Mouse (Mus musculus) midbrain, embryonic 12.5 days (tissue): ENCODE results near the gene Vmn2r20. TPM values are rescaled to one million over a fixed set of nuclear protein-coding genes. Genes with fewer than 3 reads are reported as not detected.
"Not testable (repeated sequence)": the region's sequence is repeated elsewhere in the genome, so short reads cannot be mapped to it uniquely, and the experiment has no call there.

Experiments
- ATAC-seq: fragments of 200-750 bp; cut with Nextera tagmentation; 2 replicates; pipeline ENCODE4 v1.8.0; 2017; ENCODE audit warnings: low read depth, moderate TSS enrichment, moderate library complexity; ENCODE audit not compliant: low FRiP score
- H3K27ac ChIP-seq: fragments of 300-500 bp; sonication (generic); replicated peaks from 2 replicates; pipeline ENCODE4 v1.5.1; 2016; ENCODE audit warnings: mild to moderate bottlenecking
- H3K27me3 ChIP-seq: fragments of 300-500 bp; sonication (generic); 2 replicates; pipeline ENCODE4 v1.6.1; 2016; ENCODE audit warnings: mild to moderate bottlenecking
- H3K36me3 ChIP-seq: fragments of 300-500 bp; sonication (generic); 2 replicates; pipeline ENCODE4 v1.6.1; 2016
- H3K4me1 ChIP-seq: fragments of 300-500 bp; sonication (generic); 2 replicates; pipeline ENCODE4 v1.6.1; 2016
- H3K4me2 ChIP-seq: fragments of 300-500 bp; sonication (generic); replicated peaks from 2 replicates; pipeline ENCODE4 v1.6.1; 2016; ENCODE audit warnings: mild to moderate bottlenecking, moderate library complexity
- H3K4me3 ChIP-seq: fragments of 300-500 bp; sonication (generic); 2 replicates; pipeline ENCODE4 v1.5.1; 2016; ENCODE audit warnings: mild to moderate bottlenecking
- H3K9ac ChIP-seq: fragments of 300-500 bp; sonication (generic); replicated peaks from 2 replicates; pipeline ENCODE4 v1.6.1; 2016; ENCODE audit warnings: mild to moderate bottlenecking, moderate library complexity
- H3K9me3 ChIP-seq: fragments of 300-500 bp; sonication (generic); 2 replicates; pipeline ENCODE4 v1.6.1; 2016; ENCODE audit warnings: mild to moderate bottlenecking
- WGBS: fragments of 180-500 bp; shearing (Covaris S2); methylation state at CpG from one replicate; pipeline ENCODE4 v1.1.7; 2016; 5-methylcytosine and 5-hydroxymethylcytosine counted together
- polyA plus RNA-seq: library from polyadenylated mRNA; unstranded; fragments of >200 nt; fragmentation: Nextera tagmentation; extraction: Ambion mirVana; gene quantifications from 2 replicates; pipeline ENCODE4 v1.2.1, GENCODE M21; 2016

Vmn2r20 gene
- polyA plus RNA-seq, result not detected in 2 replicates

GRCm38 (mm10) chr6:123418016-123418415 lies at the start of gene Vmn2r20:
TSS of gene Vmn2r20 (minus strand) at chr6:123418116.
- not testable (repeated sequence) for H3K9me3 ChIP-seq, H3K9ac ChIP-seq, H3K4me1 ChIP-seq, ATAC-seq, H3K27me3 ChIP-seq, H3K4me3 ChIP-seq, H3K27ac ChIP-seq, H3K4me2 ChIP-seq, H3K36me3 ChIP-seq
- WGBS, result no CpG with 5 or more reads among the region's 4 CpGs

DNA sequence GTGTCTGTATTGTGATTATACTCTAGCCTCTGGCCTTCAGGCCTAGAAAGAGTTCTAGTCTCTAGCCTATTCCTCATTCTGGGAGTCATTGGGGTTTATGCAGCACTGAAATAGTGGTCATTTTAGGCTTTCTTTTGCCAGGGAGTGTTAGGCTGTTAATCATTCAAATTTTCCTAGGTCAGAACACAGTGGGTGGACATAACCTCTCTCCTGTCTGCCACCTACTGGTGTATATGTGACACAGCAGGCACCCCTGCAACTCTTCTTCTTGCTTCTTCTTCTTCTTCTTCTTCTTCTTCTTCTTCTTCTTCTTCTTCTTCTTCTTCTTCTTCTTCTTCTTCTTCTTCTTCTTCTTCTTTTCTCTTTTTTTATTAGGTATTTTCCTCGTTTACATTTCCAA lies 6.5 kb upstream of the Vmn2r20 start:
- H3K27ac ChIP-seq, H3K27me3 ChIP-seq, H3K4me2 ChIP-seq, H3K36me3 ChIP-seq, H3K9ac ChIP-seq, H3K4me3 ChIP-seq, H3K9me3 ChIP-seq, H3K4me1 ChIP-seq, ATAC-seq: not testable (repeated sequence)
- no CpG with 5 or more reads among the region's 1 CpGs for whole genome bisulfite sequencing

DNA sequence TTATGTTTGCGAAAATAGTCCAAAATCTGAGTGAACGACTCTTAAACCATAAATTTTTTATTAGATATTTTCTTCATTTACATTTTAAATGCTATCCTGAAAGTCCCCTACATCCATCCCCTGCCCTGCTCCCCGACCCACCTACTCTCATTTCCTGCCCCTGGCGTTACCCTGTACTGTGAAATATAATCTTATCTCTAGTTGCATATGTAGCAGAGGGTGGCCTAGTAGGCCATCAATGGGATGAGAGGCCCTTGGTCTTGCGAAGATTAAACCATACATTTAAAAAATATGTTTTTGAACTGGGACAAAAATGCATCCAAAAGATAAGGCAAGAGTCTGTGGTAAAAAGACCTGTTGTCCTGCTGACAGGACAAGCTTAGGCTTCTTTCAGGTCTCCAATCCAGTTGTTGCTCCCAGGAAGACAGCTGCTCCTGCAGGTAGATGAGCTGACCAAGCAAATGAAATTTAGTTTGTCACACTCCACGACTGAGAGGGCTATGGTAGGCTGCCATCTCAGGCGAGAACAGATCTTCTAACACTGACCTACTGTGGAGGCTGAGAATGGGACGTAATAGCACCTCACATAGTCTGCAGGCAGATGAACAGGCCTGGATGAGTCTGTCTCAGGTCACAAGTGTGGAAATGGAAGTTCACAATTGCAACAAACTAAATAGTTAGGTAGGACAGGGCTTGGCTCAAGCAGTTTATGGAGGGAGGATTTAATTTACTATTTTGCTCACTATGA lies 10.8 kb downstream of the Vmn2r20 start:
- not testable (repeated sequence) for H3K27ac ChIP-seq, H3K9ac ChIP-seq, H3K27me3 ChIP-seq, H3K4me3 ChIP-seq, H3K36me3 ChIP-seq, H3K9me3 ChIP-seq, ATAC-seq, H3K4me2 ChIP-seq, H3K4me1 ChIP-seq
- no CpG with 5 or more reads among the region's 8 CpGs for WGBS

- H3K4me3 ChIP-seq, ATAC-seq, H3K27me3 ChIP-seq, H3K4me1 ChIP-seq, H3K4me2 ChIP-seq, H3K36me3 ChIP-seq, H3K9me3 ChIP-seq, H3K27ac ChIP-seq, H3K9ac ChIP-seq: not testable (repeated sequence)
Measured at GRCm38 (mm10) chr6:123388824-123389223, 29.1 kb downstream of the Vmn2r20 start.

- WGBS, result 85% methylated on average over 1 of the region's 1 CpGs
- Histone ChIP-seq H3K27ac (no peak overlapping the region), H3K4me2 (no peak overlapping the region), H3K4me3 (no peak overlapping the region), H3K4me1 (no peaks in the 10 kb centered on the region), H3K9ac (no peak overlapping the region), H3K36me3 (no peaks in the 10 kb centered on the region), H3K9me3 (no peaks in the 10 kb centered on the region), H3K27me3 (no peaks in the 10 kb centered on the region)
- no peak for ATAC-seq
Measured at GRCm38 (mm10) chr6:123346141-123346540, 71.8 kb downstream of the Vmn2r20 start.

- no peak overlapping the region for H3K27ac ChIP-seq
- H3K36me3 ChIP-seq, result no peaks in the 10 kb centered on the region
- no peak overlapping the region for H3K4me3 ChIP-seq
- no peaks in the 10 kb centered on the region for H3K9me3 ChIP-seq
- no peak overlapping the region for H3K4me2 ChIP-seq
- H3K27me3 ChIP-seq, result no peaks in the 10 kb centered on the region
- peak; percentile 44; the same call in 1 of the 2 replicates for ATAC-seq
- H3K9ac ChIP-seq, result no peak overlapping the region
- no peaks in the 10 kb centered on the region for H3K4me1 ChIP-seq
Measured at GRCm38 (mm10) chr6:123340093-123340492, 77.8 kb downstream of the Vmn2r20 start.

DNA sequence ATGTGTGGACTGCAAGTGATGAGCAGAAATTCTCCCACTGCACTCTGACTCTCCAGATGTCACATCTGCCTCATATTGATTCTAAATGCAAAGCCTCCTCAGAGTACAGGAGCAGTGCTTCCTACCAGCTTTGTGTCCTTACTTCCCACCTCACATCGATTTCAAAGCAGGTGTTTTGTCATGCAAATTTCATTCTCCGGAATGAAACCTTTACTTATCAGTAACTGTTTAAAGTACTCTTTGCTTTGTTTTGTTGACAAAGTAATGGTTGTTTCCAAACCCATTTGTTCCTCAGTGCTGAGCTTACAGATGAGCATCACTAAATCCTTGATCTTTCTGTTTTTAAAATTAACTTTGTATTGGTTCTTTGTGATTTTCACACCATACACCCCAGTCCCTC lies 85.4 kb downstream of the Vmn2r20 start:
- Histone ChIP-seq H3K27ac (no peak overlapping the region), H3K27me3 (no peaks in the 10 kb centered on the region), H3K4me1 (no peaks in the 10 kb centered on the region), H3K9me3 (no peaks in the 10 kb centered on the region), H3K36me3 (no peaks in the 10 kb centered on the region), H3K4me3 (no peak overlapping the region), H3K9ac (no peak overlapping the region), H3K4me2 (no peak overlapping the region)
- 31% methylated on average over 2 of the region's 2 CpGs for WGBS
- no peak for ATAC-seq

Other genes with a start within 250 kb of the Vmn2r20 start
- gene Clec4b2, start 245.2 kb downstream of the Vmn2r20 start, polyA plus RNA-seq, result not detected in 2 replicates
- 1.1 and 1.6 TPM in 2 replicates for gene Clec4n, start 188.3 kb downstream of the Vmn2r20 start, polyA plus RNA-seq
- gene Clec4d, start 156.0 kb downstream of the Vmn2r20 start, polyA plus RNA-seq, result not detected in 2 replicates
- gene Clec4e, start 128.2 kb downstream of the Vmn2r20 start, polyA plus RNA-seq, result not detected in 2 replicates
- gene Vmn2r19, start 109.8 kb downstream of the Vmn2r20 start, polyA plus RNA-seq, result not detected in 2 replicates
- not detected in 2 replicates for gene Vmn2r21, start 115.3 kb upstream of the Vmn2r20 start, polyA plus RNA-seq
- not detected in 2 replicates for gene Vmn2r22, start 232.6 kb upstream of the Vmn2r20 start, polyA plus RNA-seq